Mouse (Mus musculus) MN1 (cell line): Measurements from ENCODE around the gene Nup37.
A peak's percentile ranks its signal among the peaks of the same experiment; 100 is the strongest.

Source experiments
- DNase-seq: peaks from one replicate; pipeline ENCODE4 v3.0.0-alpha.2; 2016; ENCODE audit warnings: low spot score

Nup37 gene

GRCm38 (mm10) chr10:88146707-88147477, at the start of gene Nup37, which contains the start of gene Parpbp:
Gene Nup37, plus strand, starts transcription at chr10:88146992.
Gene Parpbp, minus strand, starts transcription at chr10:88146941.
- peak; percentile 93 for DNase-seq

GRCm38 (mm10) chr10:88106169-88106568, 40.6 kb upstream of the Nup37 start:
- DNase-seq = no peak

GRCm38 (mm10) chr10:88113290-88113689, 33.5 kb upstream of the Nup37 start:
- no peak for DNase-seq

GRCm38 (mm10) chr10:88119721-88120120, 27.1 kb upstream of the Nup37 start:
- DNase-seq = no peak

GRCm38 (mm10) chr10:88135630-88136029, 11.2 kb upstream of the Nup37 start:
- no peak for DNase-seq

- no peak for DNase-seq
These were observed 605 bp upstream of the Nup37 start for GRCm38 (mm10) chr10:88146187-88146586.

GRCm38 (mm10) chr10:88150381-88150780, 3.6 kb downstream of the Nup37 start:
- no peak for DNase-seq

GRCm38 (mm10) chr10:88151658-88152057, 4.9 kb downstream of the Nup37 start:
- no peak for DNase-seq

- no peak for DNase-seq
These were observed 15.3 kb downstream of the Nup37 start for GRCm38 (mm10) chr10:88162096-88162495.

- no peak for DNase-seq
These were observed 15.9 kb downstream of the Nup37 start for GRCm38 (mm10) chr10:88162676-88163075.

GRCm38 (mm10) chr10:88166158-88166557, 19.4 kb downstream of the Nup37 start:
- no peak for DNase-seq

GRCm38 (mm10) chr10:88167438-88168077, 20.8 kb downstream of the Nup37 start:
- no peak for DNase-seq

GRCm38 (mm10) chr10:88200541-88200940, 53.7 kb downstream of the Nup37 start:
- DNase-seq = peak; percentile 10

- DNase-seq = peak; percentile 93
These were observed 54.3 kb downstream of the Nup37 start, which contains the start of gene Washc3 for GRCm38 (mm10) chr10:88200951-88201638. Gene Washc3, plus strand, starts transcription at chr10:88201093.

- no peak for DNase-seq
These were observed 54.9 kb downstream of the Nup37 start for GRCm38 (mm10) chr10:88201650-88202049.

GRCm38 (mm10) chr10:88202581-88202980, 55.8 kb downstream of the Nup37 start:
- no peak for DNase-seq

- no peak for DNase-seq
These were observed 56.4 kb downstream of the Nup37 start for GRCm38 (mm10) chr10:88203236-88203635.

- DNase-seq = no peak
These were observed 65.9 kb downstream of the Nup37 start for GRCm38 (mm10) chr10:88212644-88213043.

- DNase-seq = no peak
These were observed 68.2 kb downstream of the Nup37 start for GRCm38 (mm10) chr10:88214800-88215514.

GRCm38 (mm10) chr10:88218161-88218560, 71.4 kb downstream of the Nup37 start:
- DNase-seq = no peak

GRCm38 (mm10) chr10:88221718-88222117, 74.9 kb downstream of the Nup37 start:
- no peak for DNase-seq

GRCm38 (mm10) chr10:88225421-88225820, 78.6 kb downstream of the Nup37 start:
- DNase-seq = no peak
